ENCODE assay signal across 7 mouse cellular contexts in genomic region chr7:86775617-86776325, GRCm38 (mm10). TPM values are rescaled to one million over a fixed set of nuclear protein-coding genes. Genes with fewer than 3 reads are reported as not detected.
A peak's percentile ranks its signal among the peaks of the same experiment; 100 is the strongest.
DNase-seq lines count a peak whose midpoint lies in the region; ATAC-seq lines count a peak whose summit lies in the region.

Gene Folh1, minus strand, starts transcription at chr7:86775943.

- no peak within 1 kb of the TSS for H3K27ac ChIP-seq in forebrain, embryonic 16.5 days (ENCODE audit: low read length)
- no peak within 1 kb of the TSS for H3K27ac ChIP-seq in kidney, embryonic 15.5 days
- no peak within 1 kb of the TSS for H3K27ac ChIP-seq in limb, embryonic 13.5 days
- no peak within 1 kb of the TSS for H3K27ac ChIP-seq in stomach, embryonic 14.5 days (ENCODE audit: low read length)

- no peaks in the 10 kb centered on the region for H3K36me3 ChIP-seq in forebrain, embryonic 16.5 days (ENCODE audit: control insufficient read depth, insufficient read depth)
- no peaks in the 10 kb centered on the region for H3K36me3 ChIP-seq in kidney, embryonic 15.5 days
- no peaks in the 10 kb centered on the region for H3K36me3 ChIP-seq in limb, embryonic 13.5 days
- no peaks in the 10 kb centered on the region for H3K36me3 ChIP-seq in stomach, embryonic 14.5 days (ENCODE audit: control insufficient read depth, insufficient read depth, low read length)

- peak; percentile 91 for DNase-seq in Muller cell, postnatal 12 days (ENCODE audit: inconsistent ontology term)
- peak; percentile 15 for DNase-seq in cerebellum, adult 11-12 months
- no peak for DNase-seq in ovary, postnatal 14 days (ENCODE audit: low spot score)

- no peak within 1 kb of the TSS; the same call in 1 of the 2 replicates for H3K9ac ChIP-seq in forebrain, embryonic 16.5 days (replicated peaks; ENCODE audit: low read depth, low read length)
- H3K9ac ChIP-seq in kidney, embryonic 15.5 days: no peak within 1 kb of the TSS
- H3K9ac ChIP-seq in limb, embryonic 13.5 days: no peak within 1 kb of the TSS
- H3K9ac ChIP-seq in stomach, embryonic 14.5 days (replicated peaks; ENCODE audit: low read depth, low read length): no peak within 1 kb of the TSS

- H3K4me3 ChIP-seq in forebrain, embryonic 16.5 days (replicated peaks; ENCODE audit: low read length): peak within 1 kb of the TSS; percentile 25
- H3K4me3 ChIP-seq in kidney, embryonic 15.5 days (replicated peaks): peak within 1 kb of the TSS; percentile 31
- H3K4me3 ChIP-seq in limb, embryonic 13.5 days: peak within 1 kb of the TSS; percentile 10; the same call in 1 of the 2 replicates
- H3K4me3 ChIP-seq in stomach, embryonic 14.5 days (ENCODE audit: low read depth, low read length): no peak within 1 kb of the TSS

- WGBS in forebrain, embryonic 16.5 days: 4% methylated on average over 11 of the region's 11 CpGs
- WGBS in kidney, embryonic 15.5 days: 3% methylated on average over 11 of the region's 11 CpGs
- WGBS in limb, embryonic 13.5 days: 9% methylated on average over 11 of the region's 11 CpGs
- 10% methylated on average over 11 of the region's 11 CpGs for WGBS in stomach, embryonic 14.5 days

- H3K4me2 ChIP-seq in forebrain, embryonic 16.5 days (ENCODE audit: low read length): peak within 1 kb of the TSS; percentile 53
- peak within 1 kb of the TSS; percentile 56 for H3K4me2 ChIP-seq in kidney, embryonic 15.5 days
- peak within 1 kb of the TSS; percentile 53 for H3K4me2 ChIP-seq in limb, embryonic 13.5 days (replicated peaks)
- H3K4me2 ChIP-seq in stomach, embryonic 14.5 days (replicated peaks; ENCODE audit: low read depth, low read length): peak within 1 kb of the TSS; percentile 25

- H3K27me3 ChIP-seq in forebrain, embryonic 16.5 days (replicated peaks; ENCODE audit: control insufficient read depth, insufficient read depth, low read length): no peaks in the 10 kb centered on the region
- H3K27me3 ChIP-seq in kidney, embryonic 15.5 days: no peaks in the 10 kb centered on the region
- no peaks in the 10 kb centered on the region for H3K27me3 ChIP-seq in limb, embryonic 13.5 days
- H3K27me3 ChIP-seq in stomach, embryonic 14.5 days (ENCODE audit: control insufficient read depth, insufficient read depth, low read length): no peaks in the 10 kb centered on the region

- ATAC-seq in forebrain, embryonic 16.5 days: peak; percentile 84
- peak; percentile 70 for ATAC-seq in kidney, embryonic 15.5 days (replicated peaks; ENCODE audit: low FRiP score)
- ATAC-seq in limb, embryonic 13.5 days (ENCODE audit: low FRiP score, low read depth): no peak
- no peak for ATAC-seq in stomach, embryonic 14.5 days (ENCODE audit: insufficient number of reproducible peaks, insufficient read depth, low FRiP score, low read depth)

- H3K4me1 ChIP-seq in forebrain, embryonic 16.5 days (replicated peaks; ENCODE audit: control insufficient read depth, insufficient read depth, low read length): peaks cover 5% of the 10 kb centered on the region; the same call in 1 of the 2 replicates
- H3K4me1 ChIP-seq in kidney, embryonic 15.5 days: 0 out of 2 replicates have a peak, but pooled peaks cover 3% of the 10 kb centered on the region
- H3K4me1 ChIP-seq in limb, embryonic 13.5 days: no peaks in the 10 kb centered on the region
- no peaks in the 10 kb centered on the region for H3K4me1 ChIP-seq in stomach, embryonic 14.5 days (ENCODE audit: control insufficient read depth, insufficient read depth, low read length)

- H3K9me3 ChIP-seq in forebrain, embryonic 16.5 days (ENCODE audit: control insufficient read depth, low read length): no peaks in the 10 kb centered on the region
- no peaks in the 10 kb centered on the region for H3K9me3 ChIP-seq in kidney, embryonic 15.5 days (replicated peaks)
- no peaks in the 10 kb centered on the region for H3K9me3 ChIP-seq in limb, embryonic 13.5 days
- H3K9me3 ChIP-seq in stomach, embryonic 14.5 days (ENCODE audit: control insufficient read depth, low read depth, low read length): no peaks in the 10 kb centered on the region

RNA-seq across cellular contexts. Expression of gene Folh1, which starts in this region (rescaled TPM):
- polyA plus RNA-seq in forebrain, embryonic 16.5 days (2015; fragmentation: Nextera tagmentation; extraction: Ambion mirVana): 0.45 and 0.75 TPM in 2 replicates
- polyA plus RNA-seq in kidney, embryonic 15.5 days (2015; fragmentation: Nextera tagmentation; extraction: Ambion mirVana): 0.08 and 0.51 TPM in 2 replicates
- 0.09 and 0.11 TPM in 2 replicates for polyA plus RNA-seq in limb, embryonic 13.5 days (2015; fragmentation: Nextera tagmentation; extraction: Ambion mirVana)
- polyA plus RNA-seq in stomach, embryonic 14.5 days (2014; fragmentation: Nextera tagmentation; extraction: Ambion mirVana): not detected in 2 replicates

Comparison
In these comparisons a context has a peak if more than half of its experiments do, and no peak if none do; other contexts are left out.
1. Peak in ATAC-seq, H3K4me3 ChIP-seq and H3K4me2 ChIP-seq in forebrain, embryonic 16.5 days; RNA of the gene not detected or under 1 TPM.
2. Peak in ATAC-seq, H3K4me3 ChIP-seq and H3K4me2 ChIP-seq in kidney, embryonic 15.5 days; RNA of the gene not detected or under 1 TPM.